Mouse (Mus musculus) monocyte, adult 2 months (primary cell): ENCODE data around the gene Paxbp1.

Experiments
- DNase-seq, 2 experiments: peaks; one replicate each; pipeline ENCODE4 v3.0.0; 2022; ENCODE audit warnings: low spot score in 2 of 2, low read depth in 1 of 2

Gene Paxbp1

GRCm38 (mm10) chr16:91056043-91056821 lies 11.9 kb upstream of the Paxbp1 start:
- DNase-seq: no peak

- no peak for DNase-seq
Measured at GRCm38 (mm10) chr16:91055150-91055549, 10.8 kb upstream of the Paxbp1 start.

- DNase-seq: no peak
Measured at GRCm38 (mm10) chr16:91053599-91053998, 9.3 kb upstream of the Paxbp1 start.

- DNase-seq: peak in 1 of 2 experiments; percentile 7
Measured at GRCm38 (mm10) chr16:91045511-91045910, 1.2 kb upstream of the Paxbp1 start.

- peak; percentile 4 to 30 for DNase-seq
Measured at GRCm38 (mm10) chr16:91043461-91044248, 688 bp downstream of the Paxbp1 start.

- no peak for DNase-seq
Measured at GRCm38 (mm10) chr16:91042640-91043039, 1.7 kb downstream of the Paxbp1 start.

GRCm38 (mm10) chr16:91035866-91036265 lies 8.5 kb downstream of the Paxbp1 start:
- DNase-seq: no peak

GRCm38 (mm10) chr16:91030751-91031150 lies 13.6 kb downstream of the Paxbp1 start:
- DNase-seq: no peak

- DNase-seq: no peak
Measured at GRCm38 (mm10) chr16:91029901-91030300, 14.4 kb downstream of the Paxbp1 start.

GRCm38 (mm10) chr16:91029161-91029743 lies 15.1 kb downstream of the Paxbp1 start:
- DNase-seq: no peak

GRCm38 (mm10) chr16:91026290-91026689 lies 18.1 kb downstream of the Paxbp1 start:
- no peak for DNase-seq

GRCm38 (mm10) chr16:91023384-91023783 lies 21.0 kb downstream of the Paxbp1 start:
- DNase-seq: no peak

GRCm38 (mm10) chr16:91020842-91021483 lies 23.4 kb downstream of the Paxbp1 start:
- DNase-seq: peak in 1 of 2 experiments; percentile 21

- DNase-seq: no peak
Measured at GRCm38 (mm10) chr16:91019476-91019875, 24.9 kb downstream of the Paxbp1 start.

- no peak for DNase-seq
Measured at GRCm38 (mm10) chr16:91015761-91016160, 28.6 kb downstream of the Paxbp1 start.

GRCm38 (mm10) chr16:91011847-91012246 lies 32.5 kb downstream of the Paxbp1 start:
- no peak for DNase-seq

GRCm38 (mm10) chr16:91011021-91011683 lies 33.2 kb downstream of the Paxbp1 start, which contains the start of gene Synj1:
Synj1 (minus strand) TSS chr16:91011308.
- peak; percentile 89 to 91 for DNase-seq

- DNase-seq: peak in 1 of 2 experiments; percentile 3
Measured at GRCm38 (mm10) chr16:91010581-91011020, 33.7 kb downstream of the Paxbp1 start.

GRCm38 (mm10) chr16:91009942-91010529 lies 34.3 kb downstream of the Paxbp1 start:
- no peak for DNase-seq

GRCm38 (mm10) chr16:91004915-91005538 lies 39.3 kb downstream of the Paxbp1 start:
- DNase-seq: no peak
